Mouse (Mus musculus) stomach, embryonic 16.5 days (tissue): ENCODE results near the gene Ston1. TPM values are rescaled to one million over a fixed set of nuclear protein-coding genes. Genes with fewer than 3 reads are reported as not detected.

Source experiments
- ATAC-seq: fragments of 200-750 bp; cut with Nextera tagmentation; 2 replicates; pipeline ENCODE4 v1.8.0; 2017; ENCODE audit warnings: moderate number of reproducible peaks, moderate TSS enrichment; ENCODE audit not compliant: insufficient read depth, low FRiP score
- H3K27ac ChIP-seq: fragments of 300-500 bp; sonication (generic); 2 replicates; pipeline ENCODE4 v1.5.1; 2014; ENCODE audit warnings: low read length
- H3K27me3 ChIP-seq: fragments of 300-500 bp; sonication (generic); 2 replicates; pipeline ENCODE4 v1.6.1; 2014; ENCODE audit warnings: low read length, control low read depth, mixed read lengths; ENCODE audit not compliant: control insufficient read depth, insufficient read depth
- H3K36me3 ChIP-seq: fragments of 300-500 bp; sonication (generic); 2 replicates; pipeline ENCODE4 v1.6.1; 2014; ENCODE audit warnings: low read length; ENCODE audit not compliant: control insufficient read depth, insufficient read depth
- H3K4me1 ChIP-seq: fragments of 300-500 bp; sonication (generic); 2 replicates; pipeline ENCODE4 v1.6.1; 2014; ENCODE audit warnings: low read length, control low read depth, mixed read lengths; ENCODE audit not compliant: control insufficient read depth, insufficient read depth
- H3K4me2 ChIP-seq: fragments of 300-500 bp; sonication (generic); 2 replicates; pipeline ENCODE4 v1.6.1; 2014; ENCODE audit warnings: low read depth, low read length, mixed read lengths
- H3K4me3 ChIP-seq: fragments of 300-500 bp; sonication (generic); replicated peaks from 2 replicates; pipeline ENCODE4 v1.5.1; 2014; ENCODE audit warnings: mild to moderate bottlenecking, low read length
- H3K9ac ChIP-seq: fragments of 300-500 bp; sonication (generic); 2 replicates; pipeline ENCODE4 v1.6.1; 2014; ENCODE audit warnings: low read length
- H3K9me3 ChIP-seq: fragments of 300-500 bp; sonication (generic); replicated peaks from 2 replicates; pipeline ENCODE4 v1.6.1; 2016; ENCODE audit warnings: low read length, control low read depth; ENCODE audit not compliant: control insufficient read depth
- WGBS: fragments of 180-500 bp; shearing (Covaris S2); extraction: QIAGEN DNeasy Blood & Tissue Kit; methylation state at CpG from one replicate; pipeline ENCODE4 v1.1.7; 2014; 5-methylcytosine and 5-hydroxymethylcytosine counted together
- polyA plus RNA-seq: library from polyadenylated mRNA; unstranded; fragments of >200 nt; fragmentation: Nextera tagmentation; extraction: Ambion mirVana; gene quantifications from 2 replicates; pipeline ENCODE4 v1.2.1, GENCODE M21; 2015

The Ston1 gene
- polyA plus RNA-seq, 1 experiment from 2014 or later: 5.3 TPM

DNA sequence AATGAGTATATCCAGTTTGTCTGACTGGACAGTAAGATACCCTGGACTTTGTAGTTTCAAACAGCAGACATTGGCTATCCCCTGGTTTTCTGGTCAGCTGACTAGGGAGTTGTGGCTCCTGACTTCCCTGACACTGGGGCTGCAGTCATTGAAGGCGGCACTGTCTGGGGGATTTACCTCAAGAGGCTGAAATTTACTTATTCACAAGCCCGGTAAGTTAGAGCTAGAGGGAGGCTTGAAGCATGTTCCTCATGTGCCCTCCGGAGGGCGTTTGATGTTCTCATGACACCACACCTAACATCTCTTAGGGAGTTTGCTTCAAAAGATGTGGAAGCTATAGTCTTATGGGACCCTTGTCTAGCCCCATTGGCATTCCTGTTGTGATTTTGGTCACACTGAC is 40.8 kb upstream of the Ston1 start:
- no peak for ATAC-seq
- no peak overlapping the region for H3K4me2 ChIP-seq
- H3K9me3 ChIP-seq: no peaks in the 10 kb centered on the region
- H3K4me3 ChIP-seq: no peak overlapping the region
- no peak overlapping the region for H3K27ac ChIP-seq
- WGBS: 87% methylated on average over 4 of the region's 4 CpGs
- H3K36me3 ChIP-seq: peaks cover 11% of the 10 kb centered on the region; the same call in 1 of the 2 replicates
- H3K27me3 ChIP-seq: no peaks in the 10 kb centered on the region
- H3K4me1 ChIP-seq: peaks cover 7% of the 10 kb centered on the region
- H3K9ac ChIP-seq: no peak overlapping the region

- H3K4me2 ChIP-seq: no peak overlapping the region
- no peak; the same call in 1 of the 2 replicates for ATAC-seq
- H3K9me3 ChIP-seq: no peaks in the 10 kb centered on the region
- H3K36me3 ChIP-seq: peaks cover 11% of the 10 kb centered on the region; the same call in 1 of the 2 replicates
- H3K27me3 ChIP-seq: no peaks in the 10 kb centered on the region
- H3K9ac ChIP-seq: no peak overlapping the region
- H3K4me1 ChIP-seq: no peaks in the 10 kb centered on the region; the same call in 1 of the 2 replicates
- WGBS: 33% methylated on average over 13 of the region's 13 CpGs
- no peak overlapping the region for H3K27ac ChIP-seq
- H3K4me3 ChIP-seq: no peak overlapping the region
These were observed 39.2 kb upstream of the Ston1 start for GRCm38 (mm10) chr17:88558168-88558842.

DNA sequence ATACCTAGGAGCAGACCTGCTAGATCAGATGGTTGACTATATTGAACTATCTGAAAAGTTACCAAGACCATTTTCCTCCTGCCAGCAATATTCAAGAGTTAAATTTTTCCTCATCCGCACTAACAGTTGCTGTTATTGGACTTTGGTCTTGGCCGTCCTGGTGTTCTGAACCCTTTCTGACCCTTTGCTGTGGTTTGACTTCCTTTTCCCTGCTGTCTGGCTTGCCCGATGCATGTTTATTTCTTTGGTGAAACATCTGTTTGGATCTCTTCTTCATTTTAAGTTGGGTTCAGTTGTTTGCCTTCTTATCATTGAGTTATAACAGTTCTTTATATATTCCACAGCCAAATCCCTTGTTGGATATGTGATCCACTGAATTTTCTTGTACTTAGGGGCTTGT is 33.9 kb upstream of the Ston1 start:
- H3K4me2 ChIP-seq: no peak overlapping the region
- no peak overlapping the region for H3K27ac ChIP-seq
- no peak for ATAC-seq
- H3K9ac ChIP-seq: no peak overlapping the region
- H3K4me1 ChIP-seq: no peaks in the 10 kb centered on the region
- no peaks in the 10 kb centered on the region for H3K27me3 ChIP-seq
- WGBS: 53% methylated on average over 3 of the region's 3 CpGs
- no peaks in the 10 kb centered on the region; the same call in 1 of the 2 replicates for H3K36me3 ChIP-seq
- no peak overlapping the region for H3K4me3 ChIP-seq
- H3K9me3 ChIP-seq: no peaks in the 10 kb centered on the region

- no peaks in the 10 kb centered on the region for H3K4me1 ChIP-seq
- 0 out of 2 replicates have a peak, but pooled peaks cover 12% of the 10 kb centered on the region for H3K36me3 ChIP-seq
- 86% methylated on average over 10 of the region's 10 CpGs for WGBS
- H3K27me3 ChIP-seq: no peaks in the 10 kb centered on the region
- ATAC-seq: no peak
- H3K9me3 ChIP-seq: 0 out of 2 replicates have a peak, but pooled peaks cover 3% of the 10 kb centered on the region
- no peak overlapping the region for H3K4me3 ChIP-seq
- no peak overlapping the region for H3K4me2 ChIP-seq
- no peak overlapping the region for H3K27ac ChIP-seq
- no peak overlapping the region for H3K9ac ChIP-seq
These were observed 27.5 kb upstream of the Ston1 start for GRCm38 (mm10) chr17:88569807-88570540.

DNA sequence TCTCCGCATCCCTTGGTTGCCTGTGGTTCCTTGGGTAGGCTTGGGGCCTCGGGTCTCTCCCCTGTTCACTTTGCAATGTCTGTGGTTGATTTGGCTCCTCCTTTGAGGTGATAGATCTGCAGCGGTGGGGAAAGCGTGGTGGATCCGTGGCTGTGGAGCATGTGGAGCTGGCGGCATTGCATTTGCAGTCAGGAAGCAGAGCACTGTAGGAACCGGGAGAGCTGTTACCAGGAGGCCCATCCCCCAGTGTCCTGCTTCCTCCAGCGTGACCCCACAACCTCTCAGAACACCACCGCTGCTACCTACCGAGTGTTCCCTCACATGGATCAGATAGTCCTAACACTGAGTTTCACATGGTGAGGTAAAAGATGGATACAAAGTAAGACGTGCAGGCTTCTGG is 26.7 kb upstream of the Ston1 start:
- ATAC-seq: no peak
- H3K4me1 ChIP-seq: no peaks in the 10 kb centered on the region
- 86% methylated on average over 11 of the region's 11 CpGs for WGBS
- H3K4me3 ChIP-seq: no peak overlapping the region
- 0 out of 2 replicates have a peak, but pooled peaks cover 12% of the 10 kb centered on the region for H3K36me3 ChIP-seq
- H3K27me3 ChIP-seq: no peaks in the 10 kb centered on the region
- H3K4me2 ChIP-seq: no peak overlapping the region
- no peak overlapping the region for H3K9ac ChIP-seq
- H3K27ac ChIP-seq: no peak overlapping the region
- H3K9me3 ChIP-seq: 0 out of 2 replicates have a peak, but pooled peaks cover 3% of the 10 kb centered on the region

- no peak overlapping the region for H3K4me3 ChIP-seq
- no peak for ATAC-seq
- 0 out of 2 replicates have a peak, but pooled peaks cover 3% of the 10 kb centered on the region for H3K9me3 ChIP-seq
- H3K27ac ChIP-seq: no peak overlapping the region
- WGBS: 77% methylated on average over 5 of the region's 5 CpGs
- peaks cover 29% of the 10 kb centered on the region; the same call in 1 of the 2 replicates for H3K36me3 ChIP-seq
- H3K27me3 ChIP-seq: no peaks in the 10 kb centered on the region
- H3K4me2 ChIP-seq: no peak overlapping the region
- H3K4me1 ChIP-seq: no peaks in the 10 kb centered on the region
- H3K9ac ChIP-seq: no peak overlapping the region
These were observed 22.7 kb upstream of the Ston1 start for GRCm38 (mm10) chr17:88574811-88575210.

DNA sequence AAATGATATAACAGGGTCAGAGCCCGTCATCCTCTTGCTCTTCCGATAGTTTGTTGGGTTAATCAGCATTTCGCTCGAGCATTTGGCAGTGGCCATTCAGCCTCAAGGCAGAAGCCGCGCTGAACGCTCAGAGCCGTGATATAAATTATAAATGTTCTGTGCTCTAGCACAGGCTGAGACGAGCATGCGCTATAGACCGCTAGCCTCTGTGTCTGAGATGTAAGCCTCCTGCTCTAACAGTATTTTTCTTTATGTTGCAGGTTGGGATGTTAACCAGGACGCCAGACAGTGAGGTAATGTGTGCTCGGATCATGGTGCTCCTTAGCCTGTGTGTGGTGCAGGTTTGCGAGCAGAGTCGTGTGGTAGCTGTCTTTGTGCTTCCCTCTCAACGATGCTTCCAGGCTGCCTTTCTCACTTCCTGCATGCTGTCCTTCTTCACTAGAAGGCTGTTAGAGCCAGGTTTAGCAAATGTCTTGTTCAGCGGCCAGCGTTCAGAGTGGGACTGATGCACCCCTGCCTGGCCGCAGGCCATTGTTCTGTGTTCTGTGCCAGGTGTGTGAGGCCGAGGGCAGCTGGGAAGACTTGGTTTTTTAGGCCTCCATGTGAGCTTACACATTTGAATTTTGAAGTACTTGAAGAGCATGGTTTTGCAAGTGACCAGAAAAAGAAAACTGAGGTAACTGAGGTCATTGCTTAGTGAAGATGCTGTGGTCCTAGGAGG is 18.8 kb upstream of the Ston1 start:
- no peak overlapping the region for H3K4me2 ChIP-seq
- H3K27me3 ChIP-seq: no peaks in the 10 kb centered on the region
- 78% methylated on average over 20 of the region's 20 CpGs for WGBS
- H3K36me3 ChIP-seq: peaks cover 18% of the 10 kb centered on the region; the same call in 1 of the 2 replicates
- no peak for ATAC-seq
- H3K9ac ChIP-seq: no peak overlapping the region
- peaks cover 8% of the 10 kb centered on the region; the same call in 1 of the 2 replicates for H3K4me1 ChIP-seq
- H3K27ac ChIP-seq: no peak overlapping the region
- H3K9me3 ChIP-seq: no peaks in the 10 kb centered on the region
- no peak overlapping the region for H3K4me3 ChIP-seq

DNA sequence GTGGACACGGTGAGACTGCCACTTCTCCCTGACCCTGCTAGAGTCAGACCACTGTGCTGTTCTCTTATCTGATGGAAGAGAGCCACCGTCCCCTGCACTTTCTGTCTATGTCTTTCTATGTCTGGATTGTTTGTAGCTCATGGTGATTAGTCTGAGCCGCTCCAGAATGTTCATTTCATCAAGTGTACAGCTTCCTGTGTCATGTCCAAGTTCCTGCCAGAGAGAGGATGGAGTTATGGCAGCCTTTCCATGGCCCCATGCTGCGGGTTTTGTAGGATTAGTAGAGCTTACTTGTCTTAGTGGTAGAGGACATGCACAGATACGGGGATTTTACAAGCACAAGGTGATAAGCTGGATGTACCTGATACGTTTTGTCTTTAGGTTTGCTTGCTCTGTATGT is 16.9 kb upstream of the Ston1 start:
- Histone ChIP-seq H3K9me3 (no peaks in the 10 kb centered on the region), H3K27me3 (no peaks in the 10 kb centered on the region), H3K27ac (no peak overlapping the region), H3K4me2 (no peak overlapping the region), H3K4me3 (no peak overlapping the region), H3K36me3 (peaks cover 30% of the 10 kb centered on the region), H3K4me1 (peaks cover 8% of the 10 kb centered on the region; the same call in 1 of the 2 replicates), H3K9ac (no peak overlapping the region)
- peak; percentile 48; the same call in 1 of the 2 replicates for ATAC-seq
- WGBS: 48% methylated on average over 6 of the region's 6 CpGs
